ENCODE assay signal across 13 mouse cellular contexts in genomic region chr10:3236638-3237270, GRCm38 (mm10). TPM values are rescaled to one million over a fixed set of nuclear protein-coding genes. Genes with fewer than 3 reads are reported as not detected.
A peak's percentile ranks its signal among the peaks of the same experiment; 100 is the strongest.
DNase-seq lines count a peak whose midpoint lies in the region; ATAC-seq and TF ChIP-seq lines count a peak whose summit lies in the region.
"Had no signal": no experiment of that assay in that cellular context is flagged by ENCODE, and none has a peak within 500 bp of the region (broad histone marks: within the 10 kb centered on the region; RNA-seq: fewer than 3 reads in every experiment).

No protein-coding gene starts in this region.

- H3K36me3 ChIP-seq in heart, embryonic 16.5 days (ENCODE audit: control insufficient read depth, insufficient read depth): no peaks in the 10 kb centered on the region
- H3K36me3 ChIP-seq in midbrain, postnatal 0 days (ENCODE audit: insufficient read depth, low read length): no peaks in the 10 kb centered on the region
- H3K36me3 ChIP-seq in forebrain, postnatal 0 days (ENCODE audit: insufficient read depth): no peaks in the 10 kb centered on the region

- no peak overlapping the region for H3K27ac ChIP-seq in heart, embryonic 16.5 days (ENCODE audit: low read length)
- H3K27ac ChIP-seq in midbrain, postnatal 0 days (ENCODE audit: low read depth, low read length): no peak overlapping the region
- H3K27ac ChIP-seq in forebrain, postnatal 0 days (ENCODE audit: low read depth, low read length): no peak overlapping the region

- H3K4me1 ChIP-seq in heart, embryonic 16.5 days (ENCODE audit: control insufficient read depth, insufficient read depth, low read length): no peaks in the 10 kb centered on the region; the same call in 1 of the 2 replicates
- no peaks in the 10 kb centered on the region for H3K4me1 ChIP-seq in midbrain, postnatal 0 days (ENCODE audit: insufficient read depth, low read length)
- H3K4me1 ChIP-seq in forebrain, postnatal 0 days (ENCODE audit: insufficient read depth): no peaks in the 10 kb centered on the region

- no peak for TF ChIP-seq CTCF in midbrain, postnatal 0 days (IDR thresholded peaks at IDR 0.05)
- TF ChIP-seq CTCF in forebrain, postnatal 0 days (IDR thresholded peaks at IDR 0.05; ENCODE audit: low read depth): no peak

- 42% methylated on average over 5 of the region's 5 CpGs for WGBS in heart, embryonic 16.5 days
- 64% methylated on average over 5 of the region's 5 CpGs for whole genome bisulfite sequencing in midbrain, postnatal 0 days
- 71% methylated on average over 5 of the region's 5 CpGs for WGBS in forebrain, postnatal 0 days

- no peak overlapping the region for H3K9ac ChIP-seq in heart, embryonic 16.5 days (ENCODE audit: low read length)
- no peak overlapping the region for H3K9ac ChIP-seq in midbrain, postnatal 0 days (replicated peaks; ENCODE audit: low read length, poor library complexity, severe bottlenecking)
- no peak overlapping the region for H3K9ac ChIP-seq in forebrain, postnatal 0 days

- no peaks in the 10 kb centered on the region for H3K27me3 ChIP-seq in heart, embryonic 16.5 days (ENCODE audit: control insufficient read depth, insufficient read depth, low read length)
- H3K27me3 ChIP-seq in midbrain, postnatal 0 days (ENCODE audit: insufficient read depth, low read length): no peaks in the 10 kb centered on the region
- H3K27me3 ChIP-seq in forebrain, postnatal 0 days (ENCODE audit: insufficient read depth, low read length): no peaks in the 10 kb centered on the region

- no peak overlapping the region for H3K4me3 ChIP-seq in heart, embryonic 16.5 days (ENCODE audit: low read length)
- no peak overlapping the region for H3K4me3 ChIP-seq in midbrain, postnatal 0 days (ENCODE audit: low read depth, low read length)
- no peak overlapping the region for H3K4me3 ChIP-seq in forebrain, postnatal 0 days (ENCODE audit: low read depth, low read length)

- no peaks in the 10 kb centered on the region for H3K9me3 ChIP-seq in heart, embryonic 16.5 days (replicated peaks; ENCODE audit: control insufficient read depth, low read length)
- H3K9me3 ChIP-seq in midbrain, postnatal 0 days (ENCODE audit: low read length): no peaks in the 10 kb centered on the region
- H3K9me3 ChIP-seq in forebrain, postnatal 0 days (ENCODE audit: low read length): no peaks in the 10 kb centered on the region

- DNase-seq in ovary, adult 18-20 months (ENCODE audit: low spot score): peak; percentile 31
- no peak for DNase-seq in ovary, postnatal 10 days (ENCODE audit: low spot score)
- peak; percentile 57 for DNase-seq in ZHBTc4 (ENCODE audit: low read depth, low spot score)
- DNase-seq in lung, postnatal 4 days: peak; percentile 11 to 27
- DNase-seq in right cerebral cortex, postnatal 4 days: no peak
- DNase-seq in midbrain, postnatal 0 days (ENCODE audit: low spot score): no peak
- DNase-seq in forebrain, postnatal 0 days: no peak
- DNase-seq: gastrocnemius, postnatal 36 days; kidney, postnatal 10 days; midbrain, embryonic 14.5 days; retina, postnatal 1 day had no signal

- peak; percentile 83 for ATAC-seq in heart, embryonic 16.5 days (replicated peaks; ENCODE audit: extremely low read depth, insufficient read depth, low FRiP score)
- ATAC-seq in midbrain, postnatal 0 days (ENCODE audit: low FRiP score): no peak
- ATAC-seq in forebrain, postnatal 0 days: no peak

- H3K4me2 ChIP-seq in heart, embryonic 16.5 days (ENCODE audit: low read depth, low read length): no peak overlapping the region
- no peak overlapping the region for H3K4me2 ChIP-seq in midbrain, postnatal 0 days (ENCODE audit: low read depth, low read length, poor library complexity, severe bottlenecking)
- no peak overlapping the region for H3K4me2 ChIP-seq in forebrain, postnatal 0 days (ENCODE audit: low read depth)

RNA-seq across cellular contexts. Expression of gene H60c, which starts 30.8 kb away (rescaled TPM):
- 0.10 TPM in 1 of 2 replicates, not detected in the other for polyA plus RNA-seq in heart, embryonic 16.5 days (2015; fragmentation: Nextera tagmentation; extraction: Ambion mirVana)
- 0.66 TPM in 1 of 2 replicates, not detected in the other for total RNA-seq in midbrain, postnatal 0 days (2014; rRNA removed)
- polyA plus RNA-seq in midbrain, postnatal 0 days (2015; fragmentation: Nextera tagmentation; extraction: Ambion mirVana): not detected in 2 replicates
- total RNA-seq in forebrain, postnatal 0 days (2014; rRNA removed): not detected in 2 replicates
- polyA plus RNA-seq in forebrain, postnatal 0 days (2015; fragmentation: Nextera tagmentation; extraction: Ambion mirVana): not detected in 2 replicates
- total RNA-seq: gastrocnemius, postnatal 36 days; left cerebral cortex, postnatal 14 days had no signal
- polyA plus RNA-seq: midbrain, embryonic 14.5 days had no signal

Comparison
In these comparisons a context has a peak if more than half of its experiments do, and no peak if none do; other contexts are left out.
1. DNase-seq: peak in ovary, adult 18-20 months (single experiment), ZHBTc4 (single experiment) and lung, postnatal 4 days (2 of 2); none in ovary, postnatal 10 days (single experiment), right cerebral cortex, postnatal 4 days (single experiment), midbrain, postnatal 0 days (single experiment) and forebrain, postnatal 0 days (single experiment).